Mouse (Mus musculus): ENCODE measurements around the gene Tmem230. TPM values are rescaled to one million over a fixed set of nuclear protein-coding genes. Genes with fewer than 3 reads are reported as not detected.

Tmem230 gene
- polyA plus RNA-seq, 1 experiment from 2014 or later, result 50.1 TPM

DNA sequence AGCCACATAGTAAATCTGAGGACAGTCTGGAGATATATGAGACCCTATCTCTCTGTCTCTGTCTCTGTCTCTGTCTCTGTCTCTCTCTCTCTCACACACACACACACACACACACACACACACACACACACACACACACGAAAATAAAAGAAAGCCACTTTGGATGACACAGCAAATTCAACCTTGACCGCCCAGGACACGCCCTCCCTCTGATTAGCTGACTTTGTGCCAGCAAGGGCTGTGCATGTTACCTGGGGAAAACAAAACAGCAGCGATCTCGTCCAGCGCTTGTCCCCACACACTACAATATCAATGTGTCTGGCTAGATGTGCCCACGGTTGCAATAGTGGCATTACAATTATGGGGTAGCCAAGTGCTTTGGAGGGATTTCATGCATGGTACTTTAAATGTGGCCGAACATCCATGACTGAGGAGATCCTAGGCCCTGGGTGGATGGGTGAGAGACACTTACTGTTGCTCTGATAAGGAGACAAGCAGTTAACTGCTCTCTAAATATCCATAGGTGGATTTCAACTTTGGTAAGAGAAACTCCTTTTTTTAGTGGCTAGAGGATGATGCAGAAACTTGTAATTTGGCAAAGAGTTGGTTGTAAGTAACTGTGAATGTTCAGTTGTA, 39.2 kb downstream of the Tmem230 start:
- no peak overlapping the region for H3K27ac ChIP-seq
- H3K4me2 ChIP-seq, result no peak overlapping the region
- 80% methylated on average over 8 of the region's 8 CpGs for WGBS
- H3K36me3 ChIP-seq, result no peaks in the 10 kb centered on the region
- no peak overlapping the region for H3K4me3 ChIP-seq
- H3K27me3 ChIP-seq, result no peaks in the 10 kb centered on the region
- no peaks in the 10 kb centered on the region for H3K9me3 ChIP-seq
- no peaks in the 10 kb centered on the region for H3K4me1 ChIP-seq
- no peak overlapping the region for H3K9ac ChIP-seq
- no peak for ATAC-seq (ENCODE audit: insufficient number of reproducible peaks, low FRiP score, low TSS enrichment, low read depth)

DNA sequence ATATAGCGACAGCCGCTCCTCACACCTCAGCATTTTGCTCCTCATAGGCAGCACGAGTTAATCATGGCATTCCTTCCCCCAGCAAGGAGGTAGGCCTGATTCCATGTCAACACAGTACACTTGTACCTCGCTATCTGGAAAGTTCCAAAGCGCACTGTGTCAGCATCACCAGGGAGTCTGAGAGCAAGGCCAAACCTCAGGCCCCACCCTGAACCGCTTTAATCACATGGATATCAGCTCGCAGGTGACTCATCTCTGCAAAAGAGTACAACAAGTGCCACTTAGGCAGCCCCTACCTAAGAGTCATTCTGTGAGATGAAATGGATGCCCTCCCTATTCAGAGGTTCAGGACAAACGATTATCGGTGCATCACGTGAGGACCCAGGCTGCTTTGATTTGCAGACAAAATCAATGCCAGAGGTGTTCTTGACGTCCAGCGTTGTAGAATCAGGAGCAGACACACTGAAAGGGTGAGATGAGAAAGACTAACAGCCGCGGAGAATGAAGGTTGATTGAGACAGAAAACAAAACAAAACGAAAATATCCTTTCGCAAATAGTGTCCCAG, 41.2 kb downstream of the Tmem230 start:
- no peaks in the 10 kb centered on the region for H3K9me3 ChIP-seq
- no peak overlapping the region for H3K4me3 ChIP-seq
- H3K9ac ChIP-seq, result no peak overlapping the region
- no peaks in the 10 kb centered on the region for H3K36me3 ChIP-seq
- no peak overlapping the region for H3K4me2 ChIP-seq
- no peaks in the 10 kb centered on the region for H3K4me1 ChIP-seq
- 85% methylated on average over 16 of the region's 16 CpGs for WGBS
- no peaks in the 10 kb centered on the region for H3K27me3 ChIP-seq
- no peak overlapping the region for H3K27ac ChIP-seq
- no peak for ATAC-seq (ENCODE audit: insufficient number of reproducible peaks, low FRiP score, low TSS enrichment, low read depth)

DNA sequence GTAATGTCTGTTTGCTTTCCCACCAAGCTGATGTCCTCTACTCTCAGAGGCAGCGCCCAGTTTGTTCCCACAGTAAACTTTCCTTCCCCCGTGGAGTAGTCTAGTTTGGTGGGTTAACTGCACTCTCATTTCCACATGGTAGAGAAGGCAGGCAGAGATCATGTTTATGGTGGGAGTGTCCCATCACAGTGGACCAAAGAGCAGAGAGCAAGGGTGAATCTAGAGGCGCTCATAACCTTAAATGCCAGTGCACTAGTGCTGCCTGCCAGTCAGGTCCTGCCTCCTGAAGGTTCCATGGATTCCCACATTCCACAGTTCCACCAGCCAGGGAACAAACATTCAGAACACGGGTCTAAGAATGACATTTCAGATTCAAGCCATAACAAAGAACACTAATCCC, 42.1 kb downstream of the Tmem230 start:
- H3K27me3 ChIP-seq, result no peaks in the 10 kb centered on the region
- WGBS, result 76% methylated on average over 4 of the region's 4 CpGs
- no peak overlapping the region for H3K9ac ChIP-seq
- ATAC-seq (ENCODE audit: insufficient number of reproducible peaks, low FRiP score, low TSS enrichment, low read depth), result no peak
- no peak overlapping the region for H3K27ac ChIP-seq
- no peak overlapping the region for H3K4me3 ChIP-seq
- H3K4me2 ChIP-seq, result no peak overlapping the region
- no peaks in the 10 kb centered on the region for H3K4me1 ChIP-seq
- no peaks in the 10 kb centered on the region for H3K36me3 ChIP-seq
- H3K9me3 ChIP-seq, result no peaks in the 10 kb centered on the region

DNA sequence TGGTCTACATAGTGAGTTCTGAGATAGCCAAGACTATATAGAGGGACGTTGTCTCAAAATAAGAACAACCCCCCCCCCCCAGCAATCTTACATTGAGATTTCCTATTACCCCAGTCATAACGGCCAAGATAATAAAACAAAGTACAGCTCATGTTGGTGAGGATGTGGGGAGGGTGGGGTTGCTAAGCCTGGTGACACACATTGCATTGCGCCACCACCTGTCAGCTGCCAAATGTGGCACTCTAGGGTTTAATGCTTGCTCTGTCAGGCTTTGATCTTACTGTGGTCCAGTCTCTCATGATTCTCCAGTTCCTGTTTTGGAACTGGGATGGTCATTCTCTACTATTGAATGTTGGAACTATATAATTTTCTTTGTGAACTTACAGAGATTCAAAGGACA, 43.8 kb downstream of the Tmem230 start:
- 73% methylated on average over 3 of the region's 3 CpGs for WGBS
- Histone ChIP-seq H3K9me3 (no peaks in the 10 kb centered on the region), H3K27me3 (no peaks in the 10 kb centered on the region), H3K4me2 (no peak overlapping the region), H3K27ac (no peak overlapping the region), H3K4me1 (no peaks in the 10 kb centered on the region), H3K9ac (no peak overlapping the region), H3K36me3 (no peaks in the 10 kb centered on the region), H3K4me3 (no peak overlapping the region)
- ATAC-seq (ENCODE audit: insufficient number of reproducible peaks, low FRiP score, low TSS enrichment, low read depth), result no peak

DNA sequence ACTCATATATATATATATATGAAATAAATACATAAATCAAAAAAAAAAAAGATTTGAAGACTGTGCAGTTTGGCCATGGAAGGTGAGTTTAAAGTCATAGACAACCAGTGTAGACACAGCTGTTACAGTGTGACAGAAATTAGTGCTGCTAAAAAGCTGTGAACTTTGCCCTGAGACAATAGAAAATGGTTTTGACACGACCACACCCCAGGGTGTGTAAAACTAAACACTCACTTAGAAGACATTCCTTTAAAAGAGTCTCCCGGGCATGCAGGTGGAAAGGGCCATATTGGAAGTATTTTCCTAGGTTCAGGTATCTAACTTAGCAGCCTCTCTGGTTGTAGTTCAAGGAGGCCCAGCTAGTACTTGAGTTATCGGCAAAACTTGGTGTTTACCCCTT, 44.4 kb downstream of the Tmem230 start:
- Histone ChIP-seq H3K9ac (no peak overlapping the region), H3K4me3 (no peak overlapping the region), H3K27ac (no peak overlapping the region), H3K27me3 (no peaks in the 10 kb centered on the region), H3K9me3 (no peaks in the 10 kb centered on the region), H3K4me2 (no peak overlapping the region), H3K4me1 (no peaks in the 10 kb centered on the region), H3K36me3 (no peaks in the 10 kb centered on the region)
- 64% methylated on average over 3 of the region's 3 CpGs for WGBS
- ATAC-seq (ENCODE audit: insufficient number of reproducible peaks, low FRiP score, low TSS enrichment, low read depth), result no peak

DNA sequence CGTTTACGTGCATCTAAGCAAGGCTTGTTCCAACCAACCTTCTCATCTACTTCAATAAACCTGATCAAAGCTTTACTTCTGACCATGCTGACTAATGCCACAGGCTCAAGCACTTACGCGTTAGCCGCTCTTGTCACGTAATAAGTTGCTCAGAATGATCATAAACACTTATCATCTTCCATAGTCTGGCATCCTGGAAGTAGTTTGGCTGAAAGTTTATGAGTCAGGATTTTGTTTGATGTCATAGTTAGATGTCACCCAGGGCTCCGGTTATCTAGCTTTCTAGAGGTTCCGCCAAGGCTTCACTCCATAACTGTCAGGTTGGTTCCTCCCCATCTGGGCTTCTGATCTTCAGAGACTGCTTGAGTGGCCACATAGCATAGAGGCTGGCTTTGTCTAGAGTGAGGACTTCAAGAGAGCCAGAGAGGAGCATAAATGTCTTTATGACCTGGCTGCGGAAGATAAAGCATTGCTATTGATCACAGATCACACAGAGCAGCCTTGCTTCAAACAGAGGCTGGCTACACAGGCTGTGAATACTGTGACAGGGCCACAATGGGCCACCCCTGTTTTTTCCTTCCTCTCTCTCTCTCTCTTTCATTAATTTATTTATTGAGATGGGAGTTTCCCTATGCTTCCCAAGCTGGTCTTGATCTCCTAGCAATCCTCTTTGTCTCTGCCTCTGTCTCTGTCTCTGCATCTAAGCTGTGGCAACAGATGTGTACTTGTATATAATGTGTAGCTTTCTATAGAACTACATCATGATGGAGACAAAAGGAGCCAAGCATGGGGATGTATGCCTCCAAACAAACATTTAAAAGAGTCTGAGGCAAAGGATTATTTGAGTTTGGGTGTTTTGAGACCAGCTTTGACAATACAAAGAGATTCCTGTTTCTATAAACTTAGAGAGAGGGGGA, 49.3 kb downstream of the Tmem230 start:
- no peak for ATAC-seq (ENCODE audit: insufficient number of reproducible peaks, low FRiP score, low TSS enrichment, low read depth)
- no peak overlapping the region for H3K9ac ChIP-seq
- WGBS, result 49% methylated on average over 9 of the region's 9 CpGs
- H3K27me3 ChIP-seq, result no peaks in the 10 kb centered on the region; the same call in 1 of the 2 replicates
- no peak overlapping the region for H3K27ac ChIP-seq
- H3K4me3 ChIP-seq, result no peak overlapping the region
- no peaks in the 10 kb centered on the region for H3K4me1 ChIP-seq
- no peaks in the 10 kb centered on the region for H3K36me3 ChIP-seq
- no peak overlapping the region for H3K4me2 ChIP-seq
- H3K9me3 ChIP-seq, result no peaks in the 10 kb centered on the region

DNA sequence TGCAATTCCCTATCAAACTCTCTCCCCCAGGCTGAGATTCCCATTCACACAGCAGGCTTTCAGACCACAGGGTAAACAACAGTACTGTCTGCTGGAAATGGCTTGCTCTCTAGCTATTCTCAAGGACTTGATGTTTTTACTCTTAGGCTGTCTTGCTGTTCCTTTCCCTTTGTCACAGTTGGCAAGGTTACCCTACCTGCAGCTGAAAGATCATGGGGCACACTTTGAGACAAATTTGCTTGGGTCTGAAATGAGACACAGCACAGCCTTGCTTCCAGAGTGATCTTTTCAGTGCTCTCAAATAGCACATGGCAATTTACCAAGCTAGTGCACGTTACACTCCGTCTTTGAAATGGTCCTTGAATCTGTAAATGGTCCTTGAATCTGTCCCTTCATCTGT, 52.0 kb downstream of the Tmem230 start:
- 82% methylated on average over 2 of the region's 2 CpGs for WGBS
- Histone ChIP-seq H3K4me3 (no peak overlapping the region), H3K9me3 (no peaks in the 10 kb centered on the region), H3K27me3 (no peaks in the 10 kb centered on the region; the same call in 1 of the 2 replicates), H3K4me2 (no peak overlapping the region), H3K9ac (no peak overlapping the region), H3K27ac (no peak overlapping the region), H3K36me3 (no peaks in the 10 kb centered on the region), H3K4me1 (no peaks in the 10 kb centered on the region)
- ATAC-seq (ENCODE audit: insufficient number of reproducible peaks, low FRiP score, low TSS enrichment, low read depth), result no peak

DNA sequence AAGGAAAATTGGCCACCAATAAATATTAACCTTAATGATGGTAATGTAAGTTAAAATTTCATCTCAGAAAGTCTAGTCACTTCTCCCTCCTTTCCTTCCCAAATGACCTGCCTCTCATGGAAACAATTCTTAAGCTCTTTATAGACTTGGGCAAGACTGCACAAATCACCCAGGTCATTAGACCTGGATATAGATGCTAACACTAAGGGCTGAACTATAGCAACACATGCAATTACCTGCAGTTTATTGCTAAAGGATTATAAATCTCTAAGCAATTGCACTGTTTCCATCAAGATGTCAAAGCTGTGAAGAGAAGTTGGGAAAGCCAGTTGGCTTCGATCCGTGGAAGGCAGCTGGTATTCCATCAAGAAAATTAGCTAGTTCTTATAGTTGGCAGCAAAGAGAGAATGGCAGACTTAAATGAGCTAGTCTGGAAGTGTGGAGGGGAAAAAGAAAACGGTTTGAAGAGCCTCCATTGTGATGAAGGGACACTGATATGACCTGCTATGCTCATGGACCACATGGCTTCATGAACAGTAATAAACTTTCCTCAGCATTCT, 56.9 kb downstream of the Tmem230 start:
- no peaks in the 10 kb centered on the region for H3K9me3 ChIP-seq
- H3K4me1 ChIP-seq, result no peaks in the 10 kb centered on the region
- no peak for ATAC-seq (ENCODE audit: insufficient number of reproducible peaks, low FRiP score, low TSS enrichment, low read depth)
- no peak overlapping the region for H3K27ac ChIP-seq
- H3K36me3 ChIP-seq, result no peaks in the 10 kb centered on the region
- H3K4me3 ChIP-seq, result no peak overlapping the region
- no peaks in the 10 kb centered on the region for H3K27me3 ChIP-seq
- no peak overlapping the region for H3K9ac ChIP-seq
- 57% methylated on average over 3 of the region's 3 CpGs for WGBS
- H3K4me2 ChIP-seq, result no peak overlapping the region

Other genes with a start within 250 kb of the Tmem230 start
- gene Rassf2, start 217.5 kb downstream of the Tmem230 start, polyA plus RNA-seq (2015; fragmentation: Nextera tagmentation; extraction: Ambion mirVana), result 16.2 and 18.4 TPM in 2 replicates
- 11.1 and 11.5 TPM in 2 replicates for gene Slc23a2, start 102.7 kb downstream of the Tmem230 start, polyA plus RNA-seq (2015; fragmentation: Nextera tagmentation; extraction: Ambion mirVana)
- 204 and 210 TPM in 2 replicates for gene Pcna, start 5.5 kb upstream of the Tmem230 start, polyA plus RNA-seq (2015; fragmentation: Nextera tagmentation; extraction: Ambion mirVana)
- 19.4 and 22.9 TPM in 2 replicates for gene Cds2, start 15.3 kb upstream of the Tmem230 start, polyA plus RNA-seq (2015; fragmentation: Nextera tagmentation; extraction: Ambion mirVana)
- gene Prokr2, start 137.6 kb upstream of the Tmem230 start, polyA plus RNA-seq (2015; fragmentation: Nextera tagmentation; extraction: Ambion mirVana), result 2.4 and 4.2 TPM in 2 replicates